Mouse (Mus musculus) heart, adult 2 months (tissue): Measurements from ENCODE around the gene Trim25. TPM values are rescaled to one million over a fixed set of nuclear protein-coding genes. Genes with fewer than 3 reads are reported as not detected.
A peak's percentile ranks its signal among the peaks of the same experiment; 100 is the strongest.

Source experiments
- DNase-seq, 2 experiments: peaks; one replicate each; pipeline ENCODE4 v3.0.0; 2021
- H3K27ac ChIP-seq: fragments of 200-600 bp; 2 replicates; pipeline ENCODE4 v1.8.1; 2022
- H3K27me3 ChIP-seq: fragments of 200-500 bp; 2 replicates; pipeline ENCODE4 v1.6.1; 2012; ENCODE audit warnings: mild to moderate bottlenecking, low read length, inconsistent platforms, mixed read lengths; ENCODE audit not compliant: control insufficient read depth, insufficient read depth
- H3K36me3 ChIP-seq: fragments of 200-500 bp; 2 replicates; pipeline ENCODE4 v1.6.1; 2012; ENCODE audit warnings: low read length, inconsistent platforms; ENCODE audit not compliant: control insufficient read depth, insufficient read depth
- H3K4me1 ChIP-seq: fragments of 200-500 bp; 2 replicates; pipeline ENCODE4 v1.6.1; 2011; ENCODE audit warnings: low read length; ENCODE audit not compliant: control insufficient read depth, insufficient read depth
- H3K4me3 ChIP-seq: fragments of 200-600 bp; 2 replicates; pipeline ENCODE4 v1.8.1; 2022
- H3K79me2 ChIP-seq: fragments of 200-500 bp; replicated peaks from 2 replicates; pipeline ENCODE4 v1.6.1; 2012; ENCODE audit warnings: mild to moderate bottlenecking, inconsistent platforms, low read length, moderate library complexity, mixed read lengths; ENCODE audit not compliant: control insufficient read depth, insufficient read depth
- H3K9ac ChIP-seq: fragments of 200-500 bp; 2 replicates; pipeline ENCODE4 v1.6.1; 2012; ENCODE audit warnings: low read depth, mild to moderate bottlenecking, control low read depth, inconsistent platforms, low read length, mixed read lengths
- CTCF ChIP-seq: fragments of 200-600 bp; IDR thresholded peaks from 2 replicates; pipeline ENCODE4 v1.8.1; 2022; ENCODE audit warnings: antibody characterized with exemption, mild to moderate bottlenecking, moderate library complexity
- EP300 ChIP-seq: fragments of 200-500 bp; IDR thresholded peaks from 2 replicates; pipeline ENCODE4 v1.6.1; 2011; ENCODE audit warnings: low read depth, low read length, control low read depth; ENCODE audit not compliant: insufficient read depth
- POLR2A ChIP-seq: fragments of 200-500 bp; IDR thresholded peaks from 2 replicates; pipeline ENCODE4 v1.6.1; 2011; ENCODE audit warnings: mild to moderate bottlenecking, low read depth, low read length, control low read depth; ENCODE audit not compliant: insufficient read depth
- WGBS: fragments of 180-500 bp; shearing (Covaris S2); methylation state at CpG from one replicate; pipeline ENCODE4 v1.1.7; 2018; 5-methylcytosine and 5-hydroxymethylcytosine counted together
- intact Hi-C: fragments of 180-260 bp; cut with DNase I; formaldehyde crosslinking; loops from one replicate; pipeline ENCODE4 v1.15.1; 2025
- polyA plus RNA-seq: library from polyadenylated mRNA; depleted of rRNA; stranded (reverse); fragments of >200 nt; gene quantifications from 2 replicates; pipeline ENCODE4 v1.2.3, GENCODE M21; 2012
- total RNA-seq, 2 experiments: library from RNA; stranded (reverse); gene quantifications; 2 replicates each; pipeline ENCODE4 v1.2.3; 2021

Trim25 gene
- total and polyA plus RNA-seq, 3 experiments, result 13.6 to 24.3 (median 17.7) TPM

DNA sequence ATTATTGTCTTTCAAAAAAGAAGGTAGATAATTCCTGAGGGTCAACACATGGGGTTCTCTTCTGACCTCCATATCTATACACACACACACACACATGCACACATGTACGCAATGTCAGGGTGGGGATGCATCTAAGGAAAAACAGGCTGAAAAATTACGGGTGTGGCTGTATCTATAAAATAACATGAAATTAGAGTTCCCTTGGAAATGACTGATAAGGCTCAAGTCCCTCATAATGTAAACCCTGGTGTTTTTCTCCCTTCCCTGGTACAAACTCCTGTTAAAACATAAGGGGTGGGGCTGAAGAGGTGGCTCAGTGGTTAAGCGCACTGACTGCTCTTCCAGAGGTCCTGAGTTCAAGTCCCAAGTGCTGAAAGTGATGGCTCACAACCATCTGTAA is 45.6 kb upstream of the Trim25 start:
- H3K4me3 ChIP-seq, result no peak overlapping the region
- TF ChIP-seq POLR2A, result no peak
- TF ChIP-seq CTCF, result no peak
- no peak for TF ChIP-seq EP300
- DNase-seq, result no peak
- no peak overlapping the region for H3K9ac ChIP-seq
- no peaks in the 10 kb centered on the region for H3K36me3 ChIP-seq
- H3K27ac ChIP-seq, result no peak overlapping the region
- intact Hi-C loops, result loop anchor here (10.0 kb wide), 2 partner anchors 739 to 969 kb away; partner anchors contain the start of gene Dynll2
- WGBS, result 91% methylated on average over 3 of the region's 3 CpGs
- no peaks in the 10 kb centered on the region for H3K4me1 ChIP-seq
- H3K79me2 ChIP-seq, result no peaks in the 10 kb centered on the region
- no peaks in the 10 kb centered on the region for H3K27me3 ChIP-seq

DNA sequence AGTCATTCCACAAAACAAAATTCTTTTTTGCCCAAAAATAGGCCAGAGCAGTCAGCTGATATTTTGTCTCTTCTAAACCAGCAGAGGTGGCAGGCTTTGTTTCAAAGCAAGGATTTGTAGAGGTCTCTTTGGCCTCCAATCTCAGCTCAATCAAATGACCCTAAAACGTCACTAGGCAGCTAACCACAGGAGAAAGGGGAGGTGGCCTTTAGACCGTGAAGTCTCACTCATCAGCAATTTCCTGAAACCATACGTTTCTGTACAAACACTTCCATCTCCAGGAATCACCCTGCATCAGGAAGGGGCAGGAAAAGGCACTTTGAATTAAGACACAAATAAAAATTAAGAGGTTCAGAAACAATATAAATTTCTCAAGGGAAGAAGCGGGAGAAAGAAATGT is 44.4 kb upstream of the Trim25 start:
- Histone ChIP-seq H3K4me1 (no peaks in the 10 kb centered on the region), H3K27me3 (no peaks in the 10 kb centered on the region), H3K9ac (peak overlapping the region; percentile 50; the same call in 1 of the 2 replicates), H3K4me3 (peak overlapping the region; percentile 63), H3K36me3 (no peaks in the 10 kb centered on the region), H3K79me2 (no peaks in the 10 kb centered on the region), H3K27ac (peak overlapping the region; percentile 66)
- intact Hi-C loops, result loop anchor here (1.0 to 10.0 kb wide), 4 partner anchors 46 to 970 kb away; partner anchors contain the start of gene Dynll2
- TF ChIP-seq CTCF (no peak), POLR2A (no peak), EP300 (no peak)
- WGBS, result 2% methylated on average over 4 of the region's 4 CpGs
- DNase-seq, result peak in 1 of 2 experiments; percentile 11

DNA sequence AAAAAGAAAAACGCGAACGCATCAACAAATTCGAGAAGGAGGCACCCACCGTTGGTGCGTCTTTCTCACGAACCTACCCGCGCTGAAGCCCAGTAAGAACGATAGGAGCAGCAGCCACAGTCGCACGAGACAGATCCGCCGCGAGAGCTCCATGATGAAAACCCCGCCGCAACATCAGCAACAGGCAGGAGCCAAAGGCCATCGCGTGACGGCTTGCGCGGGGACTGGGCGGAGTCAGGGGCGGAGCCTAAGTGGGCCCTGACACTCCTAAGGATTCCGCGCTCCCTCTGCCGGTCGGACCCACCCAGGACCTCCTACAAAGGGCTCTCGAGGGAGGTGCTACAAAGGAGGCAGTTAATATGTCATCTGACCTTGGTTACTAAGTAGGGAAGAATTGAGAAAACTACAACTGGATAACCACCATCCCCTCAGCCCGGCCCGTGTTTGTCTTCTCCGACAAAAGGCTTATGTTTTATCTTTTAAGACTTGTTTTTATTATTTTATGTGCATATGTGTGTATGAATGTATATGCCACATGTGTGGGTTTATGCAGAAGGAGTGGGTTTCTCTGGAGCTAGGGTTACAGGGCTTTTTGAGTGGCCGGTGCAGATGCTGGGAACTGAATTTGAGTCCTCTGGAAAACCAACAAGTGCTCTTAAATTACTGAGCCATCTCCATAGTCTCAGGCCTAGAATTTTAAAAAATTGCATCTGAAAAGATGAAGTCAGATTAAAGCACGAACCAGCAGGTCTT is 43.8 kb upstream of the Trim25 start, which contains the start of gene Scpep1:
Scpep1 (minus strand) TSS at position 249 of the 753 bp plus-strand sequence.
- intact Hi-C loops, result loop anchor here (1.0 to 10.0 kb wide), 4 partner anchors 47 to 971 kb away; partner anchors contain the start of gene Dynll2
- WGBS, result 5% methylated on average over 34 of the region's 34 CpGs

GRCm38 (mm10) chr11:88958851-88959250 is 40.3 kb upstream of the Trim25 start:
- Histone ChIP-seq H3K4me1 (no peaks in the 10 kb centered on the region), H3K27ac (no peak overlapping the region), H3K27me3 (no peaks in the 10 kb centered on the region), H3K36me3 (no peaks in the 10 kb centered on the region), H3K4me3 (no peak overlapping the region), H3K79me2 (no peaks in the 10 kb centered on the region), H3K9ac (no peak overlapping the region)
- no peak for TF ChIP-seq POLR2A
- TF ChIP-seq CTCF, result no peak
- no peak for TF ChIP-seq EP300
- DNase-seq, result no peak
- intact Hi-C loops, result loop anchor here (10.0 kb wide), 2 partner anchors 744 to 974 kb away; partner anchors contain the start of gene Dynll2
- WGBS, result 67% methylated on average over 3 of the region's 3 CpGs

More for the DNA sequence above, 43.8 kb upstream of the Trim25 start, which contains the start of gene Scpep1:
- no peaks in the 10 kb centered on the region for H3K36me3 ChIP-seq
- H3K27ac ChIP-seq, result peak within 1 kb of the TSS; percentile 66
- DNase-seq, result peak; percentile 97 to 98
- peak within 1 kb of the TSS; percentile 50 for H3K9ac ChIP-seq
- TF ChIP-seq EP300, result 0 out of 2 replicates have a peak, but pooled peaks have one; percentile 65
- TF ChIP-seq POLR2A, result peak; percentile 73
- TF ChIP-seq CTCF, result peak; percentile 95
- peak within 1 kb of the TSS; percentile 63 for H3K4me3 ChIP-seq
- no peaks in the 10 kb centered on the region for H3K4me1 ChIP-seq
- no peaks in the 10 kb centered on the region for H3K27me3 ChIP-seq
- no peaks in the 10 kb centered on the region for H3K79me2 ChIP-seq

DNA sequence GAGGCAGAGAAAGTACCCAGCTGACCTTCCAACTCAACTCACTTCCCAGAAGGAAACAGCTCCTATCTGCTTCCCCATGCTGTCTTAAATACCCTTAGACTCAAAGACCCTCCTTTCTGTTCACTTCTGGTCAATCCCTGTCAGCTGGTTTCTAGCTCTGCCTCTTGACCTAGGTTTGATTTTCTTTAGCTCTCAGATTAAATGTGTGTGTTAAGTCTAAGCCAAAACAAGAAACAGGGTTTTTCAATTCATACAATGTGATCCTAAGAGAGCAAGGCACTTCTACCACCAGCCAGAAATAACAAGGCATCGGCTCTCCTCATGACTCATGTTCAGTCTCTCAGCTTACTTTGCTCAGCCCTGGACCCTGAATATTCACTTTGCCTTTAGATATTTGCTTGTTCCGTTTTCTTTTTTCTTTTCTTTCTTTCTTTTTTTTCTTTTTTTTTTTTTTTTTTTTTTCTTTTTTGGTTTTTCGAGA is 32.3 kb upstream of the Trim25 start, which contains the start of gene Elobl:
Elobl (minus strand) TSS at position 51 of the 481 bp plus-strand sequence.
- H3K27me3 ChIP-seq, result no peaks in the 10 kb centered on the region
- WGBS, result 61% methylated on average over 2 of the region's 3 CpGs
- no peak within 1 kb of the TSS for H3K9ac ChIP-seq
- no peak within 1 kb of the TSS for H3K27ac ChIP-seq
- H3K36me3 ChIP-seq, result no peaks in the 10 kb centered on the region
- TF ChIP-seq CTCF, result no peak
- no peak for TF ChIP-seq EP300
- TF ChIP-seq POLR2A, result no peak
- intact Hi-C loops, result no loop called here
- H3K4me1 ChIP-seq, result no peaks in the 10 kb centered on the region
- DNase-seq, result no peak
- no peaks in the 10 kb centered on the region for H3K79me2 ChIP-seq
- no peak within 1 kb of the TSS for H3K4me3 ChIP-seq
